Mouse (Mus musculus): Measurements from ENCODE around the gene Snrpd3. TPM values are rescaled to one million over a fixed set of nuclear protein-coding genes. Genes with fewer than 3 reads are reported as not detected.
"Not testable (repeated sequence)": the region's sequence is repeated elsewhere in the genome, so short reads cannot be mapped to it uniquely, and the experiment has no call there.

Gene Snrpd3
- total RNA-seq, 2 experiments from 2014 or later, result 62.0 to 74.5 TPM

- DNase-seq; intact Hi-C loops (cut with DNase I): not testable (repeated sequence)
Observed at GRCm38 (mm10) chr10:75499214-75499613, 18.1 kb upstream of the Snrpd3 start.

- no peak for DNase-seq
- intact Hi-C loops (cut with DNase I), result no loop called here
Observed at GRCm38 (mm10) chr10:75499791-75500190, 17.6 kb upstream of the Snrpd3 start.

- no peak for DNase-seq
- intact Hi-C loops (cut with DNase I), result no loop called here
Observed at GRCm38 (mm10) chr10:75500345-75500744, 17.0 kb upstream of the Snrpd3 start.

GRCm38 (mm10) chr10:75501641-75502040, 15.7 kb upstream of the Snrpd3 start:
- DNase-seq, result no peak
- intact Hi-C loops (cut with DNase I), result no loop called here

GRCm38 (mm10) chr10:75503692-75504091, 13.7 kb upstream of the Snrpd3 start:
- intact Hi-C loops (cut with DNase I), result no loop called here

GRCm38 (mm10) chr10:75504234-75505129, 12.9 kb upstream of the Snrpd3 start:
- intact Hi-C loops (cut with DNase I), result no loop called here
- DNase-seq, result no peak

More at GRCm38 (mm10) chr10:75503692-75504091, 13.7 kb upstream of the Snrpd3 start:
- no peak for DNase-seq

- intact Hi-C loops (cut with DNase I), result no loop called here
- no peak for DNase-seq
Observed at GRCm38 (mm10) chr10:75505130-75505495, 12.2 kb upstream of the Snrpd3 start.

GRCm38 (mm10) chr10:75505928-75506327, 11.4 kb upstream of the Snrpd3 start:
- intact Hi-C loops (cut with DNase I), result not testable (repeated sequence)

GRCm38 (mm10) chr10:75510446-75510845, 6.9 kb upstream of the Snrpd3 start:
- intact Hi-C loops (cut with DNase I), result no loop called here

More at GRCm38 (mm10) chr10:75505928-75506327, 11.4 kb upstream of the Snrpd3 start:
- not testable (repeated sequence) for DNase-seq

GRCm38 (mm10) chr10:75511060-75511459, 6.3 kb upstream of the Snrpd3 start:
- intact Hi-C loops (cut with DNase I), result no loop called here
- no peak for DNase-seq

More at GRCm38 (mm10) chr10:75510446-75510845, 6.9 kb upstream of the Snrpd3 start:
- peak; percentile 58 to 71 for DNase-seq

GRCm38 (mm10) chr10:75511897-75512296, 5.5 kb upstream of the Snrpd3 start:
- DNase-seq, result no peak
- intact Hi-C loops (cut with DNase I), result no loop called here

GRCm38 (mm10) chr10:75512796-75513195, 4.6 kb upstream of the Snrpd3 start:
- intact Hi-C loops (cut with DNase I), result no loop called here
- DNase-seq, result no peak

GRCm38 (mm10) chr10:75513306-75514067, 3.9 kb upstream of the Snrpd3 start:
- DNase-seq, result no peak
- intact Hi-C loops (cut with DNase I), result no loop called here

GRCm38 (mm10) chr10:75514361-75514760, 3.0 kb upstream of the Snrpd3 start:
- intact Hi-C loops (cut with DNase I), result no loop called here
- DNase-seq, result no peak

- intact Hi-C loops (cut with DNase I), result no loop called here
- DNase-seq, result no peak
Observed at GRCm38 (mm10) chr10:75515216-75516037, 1.9 kb upstream of the Snrpd3 start.

GRCm38 (mm10) chr10:75516038-75516723, 1.2 kb upstream of the Snrpd3 start:
- no peak for DNase-seq
- intact Hi-C loops (cut with DNase I), result no loop called here

GRCm38 (mm10) chr10:75516724-75517072, 653 bp upstream of the Snrpd3 start:
- intact Hi-C loops (cut with DNase I), result no loop called here
- no peak for DNase-seq

GRCm38 (mm10) chr10:75517758-75518143, 400 bp downstream of the Snrpd3 start, which contains the start of gene Gucd1:
Gene Gucd1 (minus strand): TSS chr10:75517972.
- DNase-seq, result peak; percentile 96 to 99

GRCm38 (mm10) chr10:75520581-75520980, 3.2 kb downstream of the Snrpd3 start:
- intact Hi-C loops (cut with DNase I), result no loop called here

More at GRCm38 (mm10) chr10:75517758-75518143, 400 bp downstream of the Snrpd3 start, which contains the start of gene Gucd1:
- intact Hi-C loops (cut with DNase I), result no loop called here

GRCm38 (mm10) chr10:75521643-75522042, 4.3 kb downstream of the Snrpd3 start:
- intact Hi-C loops (cut with DNase I), result no loop called here
- no peak for DNase-seq

More at GRCm38 (mm10) chr10:75520581-75520980, 3.2 kb downstream of the Snrpd3 start:
- DNase-seq, result no peak
